Mouse (Mus musculus) spleen, adult 2 months (tissue): ENCODE measurements around the gene Hsd17b14. TPM values are rescaled to one million over a fixed set of nuclear protein-coding genes. Genes with fewer than 3 reads are reported as not detected.

Experiments
- DNase-seq, 2 experiments: peaks; one replicate each; pipeline versions ENCODE4 v3.0.0 to v3.0.0-alpha.2; 2012 to 2021; ENCODE audit warnings: low spot score in 2 of 2, low read depth in 1 of 2
- H3K27ac ChIP-seq: fragments of 200-500 bp; 2 replicates; pipeline ENCODE4 v1.5.1; 2012; ENCODE audit warnings: low read length, inconsistent platforms; ENCODE audit not compliant: insufficient read depth
- H3K27me3 ChIP-seq: fragments of 200-500 bp; 2 replicates; pipeline ENCODE4 v1.6.1; 2012; ENCODE audit warnings: mild to moderate bottlenecking, moderate library complexity, low read length, inconsistent platforms; ENCODE audit not compliant: control insufficient read depth, insufficient read depth
- H3K36me3 ChIP-seq: fragments of 200-500 bp; 2 replicates; pipeline ENCODE4 v1.6.1; 2012; ENCODE audit warnings: mild to moderate bottlenecking, low read length, inconsistent platforms; ENCODE audit not compliant: control insufficient read depth, insufficient read depth
- H3K4me1 ChIP-seq: fragments of 200-500 bp; 2 replicates; pipeline ENCODE4 v1.6.1; 2011; ENCODE audit warnings: inconsistent platforms; ENCODE audit not compliant: control insufficient read depth, insufficient read depth, insufficient read length
- H3K4me3 ChIP-seq: fragments of 200-500 bp; 2 replicates; pipeline ENCODE4 v1.5.1; 2011; ENCODE audit warnings: mild to moderate bottlenecking, inconsistent platforms; ENCODE audit not compliant: insufficient read depth, insufficient read length; ENCODE audit errors: extremely low read depth
- CTCF ChIP-seq: fragments of 200-500 bp; IDR thresholded peaks from 2 replicates; pipeline ENCODE4 v1.5.1; 2011; ENCODE audit warnings: mild to moderate bottlenecking, inconsistent platforms; ENCODE audit not compliant: insufficient read depth, insufficient read length, insufficient replicate concordance; ENCODE audit errors: extremely low read depth
- POLR2A ChIP-seq: fragments of 200-500 bp; IDR thresholded peaks from 2 replicates; pipeline ENCODE4 v1.6.1; 2011; ENCODE audit warnings: low read depth, low read length, inconsistent platforms
- WGBS: fragments of 180-500 bp; shearing (Covaris S2); methylation state at CpG from one replicate; pipeline ENCODE4 v1.1.7; 2018; 5-methylcytosine and 5-hydroxymethylcytosine counted together
- polyA plus RNA-seq: library from polyadenylated mRNA; depleted of rRNA; stranded (reverse); fragments of >200 nt; gene quantifications from 2 replicates; pipeline ENCODE4 v1.2.3, GENCODE M21; 2012

The Hsd17b14 gene
- polyA plus RNA-seq, 1 experiment = 1.7 TPM

GRCm38 (mm10) chr7:45574472-45575379 lies 20.0 kb downstream of the Hsd17b14 start:
- 91% methylated on average over 15 of the region's 15 CpGs for WGBS
- Histone ChIP-seq H3K4me1 (peaks cover 11% of the 10 kb centered on the region; the same call in 1 of the 2 replicates), H3K36me3 (peaks cover 6% of the 10 kb centered on the region), H3K4me3 (no peak overlapping the region), H3K27ac (no peak overlapping the region), H3K27me3 (no peaks in the 10 kb centered on the region)
- no peak for DNase-seq
- TF ChIP-seq POLR2A (no peak), CTCF (no peak)

- H3K4me1 ChIP-seq = no peaks in the 10 kb centered on the region; the same call in 1 of the 2 replicates
- TF ChIP-seq POLR2A (no peak), CTCF (no peak)
- H3K27me3 ChIP-seq = no peaks in the 10 kb centered on the region
- DNase-seq = no peak
- H3K27ac ChIP-seq = no peak overlapping the region
- 90% methylated on average over 6 of the region's 6 CpGs for WGBS
- peaks cover 5% of the 10 kb centered on the region; the same call in 1 of the 2 replicates for H3K36me3 ChIP-seq
- no peak overlapping the region for H3K4me3 ChIP-seq
Measured at GRCm38 (mm10) chr7:45585923-45586322, 31.2 kb downstream of the Hsd17b14 start.

- Histone ChIP-seq H3K27ac (no peak overlapping the region), H3K4me1 (peaks cover 7% of the 10 kb centered on the region; the same call in 1 of the 2 replicates), H3K4me3 (no peak overlapping the region), H3K27me3 (no peaks in the 10 kb centered on the region), H3K36me3 (peaks cover 5% of the 10 kb centered on the region; the same call in 1 of the 2 replicates)
- DNase-seq = no peak
- 93% methylated on average over 23 of the region's 23 CpGs for WGBS
- no peak for TF ChIP-seq CTCF
- no peak for TF ChIP-seq POLR2A
Measured at GRCm38 (mm10) chr7:45587631-45588592, 33.2 kb downstream of the Hsd17b14 start.

GRCm38 (mm10) chr7:45589173-45589572 lies 34.5 kb downstream of the Hsd17b14 start:
- WGBS = 6% methylated on average over 19 of the region's 19 CpGs
- no peak overlapping the region for H3K27ac ChIP-seq
- peak; percentile 78; the same call in 1 of the 2 replicates for TF ChIP-seq CTCF
- TF ChIP-seq POLR2A = no peak
- H3K4me1 ChIP-seq = peaks cover 7% of the 10 kb centered on the region; the same call in 1 of the 2 replicates
- H3K4me3 ChIP-seq = peak overlapping the region; percentile 55
- peaks cover 4% of the 10 kb centered on the region; the same call in 1 of the 2 replicates for H3K36me3 ChIP-seq
- DNase-seq = peak; percentile 49 to 76
- H3K27me3 ChIP-seq = no peaks in the 10 kb centered on the region

- Histone ChIP-seq H3K4me3 (no peak overlapping the region), H3K4me1 (peaks cover 7% of the 10 kb centered on the region; the same call in 1 of the 2 replicates), H3K36me3 (peaks cover 4% of the 10 kb centered on the region; the same call in 1 of the 2 replicates), H3K27me3 (no peaks in the 10 kb centered on the region), H3K27ac (peak overlapping the region; percentile 46)
- 94% methylated on average over 5 of the region's 5 CpGs for WGBS
- DNase-seq = no peak
- TF ChIP-seq POLR2A (no peak), CTCF (no peak)
Measured at GRCm38 (mm10) chr7:45589898-45590297, 35.2 kb downstream of the Hsd17b14 start.

GRCm38 (mm10) chr7:45590874-45591273 lies 36.2 kb downstream of the Hsd17b14 start:
- no peaks in the 10 kb centered on the region for H3K27me3 ChIP-seq
- no peaks in the 10 kb centered on the region; the same call in 1 of the 2 replicates for H3K36me3 ChIP-seq
- TF ChIP-seq CTCF (no peak), POLR2A (no peak)
- H3K4me1 ChIP-seq = peaks cover 7% of the 10 kb centered on the region; the same call in 1 of the 2 replicates
- no peak overlapping the region for H3K4me3 ChIP-seq
- no peak for DNase-seq
- H3K27ac ChIP-seq = no peak overlapping the region
- 62% methylated on average over 3 of the region's 3 CpGs for WGBS
